Mouse (Mus musculus): ENCODE data around the gene Ace. TPM values are rescaled to one million over a fixed set of nuclear protein-coding genes. Genes with fewer than 3 reads are reported as not detected.

Gene Ace
- polyA plus RNA-seq, 1 experiment from 2014 or later: 0.68 TPM

DNA sequence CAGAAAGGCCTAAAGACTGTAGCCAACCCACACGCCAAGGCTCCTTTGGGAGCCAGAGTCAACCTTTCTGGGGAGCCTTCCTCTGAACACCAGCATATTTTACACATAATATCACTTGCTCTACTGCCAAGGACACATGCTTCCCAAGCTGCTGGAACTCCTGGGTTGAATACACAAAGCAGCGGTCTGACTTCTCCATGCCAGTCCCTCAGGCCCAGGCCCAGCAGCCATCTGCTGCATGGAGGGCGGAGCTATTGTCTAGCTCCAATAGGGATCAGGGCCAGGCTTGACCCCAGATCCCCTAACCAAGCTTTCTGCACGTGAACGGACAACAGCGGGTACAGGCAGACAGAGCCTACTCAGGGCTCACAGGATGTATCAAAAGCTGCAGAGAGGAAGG, 32.9 kb upstream of the Ace start:
- ATAC-seq (ENCODE audit: insufficient number of reproducible peaks, insufficient read depth, low FRiP score, low TSS enrichment): no peak
- no peak overlapping the region for H3K27ac ChIP-seq
- no peak overlapping the region for H3K9ac ChIP-seq

DNA sequence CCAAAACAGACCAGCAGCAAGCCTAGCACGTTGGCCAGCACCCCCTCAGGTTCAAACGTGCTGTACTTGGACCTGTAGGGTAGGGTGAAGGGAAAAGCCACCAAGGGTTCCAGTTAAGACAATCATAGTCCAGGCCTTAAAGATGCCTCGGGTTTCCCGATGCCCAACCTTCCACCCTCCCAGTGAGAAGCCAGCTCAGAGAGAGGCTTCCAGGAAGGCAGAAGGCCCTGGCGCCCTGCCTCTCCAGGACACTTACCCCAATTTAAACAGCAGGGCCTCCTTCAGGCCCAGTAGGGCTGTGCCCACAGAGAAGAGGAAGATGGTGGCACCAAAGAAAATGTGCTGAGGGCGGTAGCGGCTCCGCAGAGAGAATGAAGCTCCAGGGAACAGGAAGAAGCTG, 32.2 kb upstream of the Ace start:
- 84% methylated on average over 8 of the region's 8 CpGs for WGBS
- Histone ChIP-seq H3K4me1 (peaks cover 3% of the 10 kb centered on the region; the same call in 1 of the 2 replicates), H3K4me2 (replicated peaks) (no peak overlapping the region), H3K9me3 (no peaks in the 10 kb centered on the region), H3K9ac (no peak overlapping the region), H3K36me3 (no peaks in the 10 kb centered on the region), H3K27ac (no peak overlapping the region), H3K4me3 (no peak overlapping the region), H3K27me3 (peaks cover 3% of the 10 kb centered on the region; the same call in 1 of the 2 replicates)
- no peak for ATAC-seq (ENCODE audit: insufficient number of reproducible peaks, insufficient read depth, low FRiP score, low TSS enrichment)

More for the DNA sequence above, 32.9 kb upstream of the Ace start:
- Histone ChIP-seq H3K36me3 (no peaks in the 10 kb centered on the region), H3K27me3 (peaks cover 3% of the 10 kb centered on the region; the same call in 1 of the 2 replicates), H3K4me1 (peaks cover 3% of the 10 kb centered on the region; the same call in 1 of the 2 replicates), H3K4me3 (no peak overlapping the region), H3K4me2 (replicated peaks) (no peak overlapping the region), H3K9me3 (no peaks in the 10 kb centered on the region)
- WGBS: 38% methylated on average over 6 of the region's 6 CpGs

GRCm38 (mm10) chr11:105936200-105936599, 31.5 kb upstream of the Ace start:
- Histone ChIP-seq H3K4me2 (replicated peaks) (no peak overlapping the region), H3K27ac (no peak overlapping the region), H3K9ac (no peak overlapping the region), H3K27me3 (peaks cover 8% of the 10 kb centered on the region; the same call in 1 of the 2 replicates), H3K4me1 (peaks cover 3% of the 10 kb centered on the region; the same call in 1 of the 2 replicates), H3K4me3 (no peak overlapping the region), H3K36me3 (no peaks in the 10 kb centered on the region), H3K9me3 (no peaks in the 10 kb centered on the region)
- no peak for ATAC-seq (ENCODE audit: insufficient number of reproducible peaks, insufficient read depth, low FRiP score, low TSS enrichment)
- 85% methylated on average over 6 of the region's 6 CpGs for WGBS

DNA sequence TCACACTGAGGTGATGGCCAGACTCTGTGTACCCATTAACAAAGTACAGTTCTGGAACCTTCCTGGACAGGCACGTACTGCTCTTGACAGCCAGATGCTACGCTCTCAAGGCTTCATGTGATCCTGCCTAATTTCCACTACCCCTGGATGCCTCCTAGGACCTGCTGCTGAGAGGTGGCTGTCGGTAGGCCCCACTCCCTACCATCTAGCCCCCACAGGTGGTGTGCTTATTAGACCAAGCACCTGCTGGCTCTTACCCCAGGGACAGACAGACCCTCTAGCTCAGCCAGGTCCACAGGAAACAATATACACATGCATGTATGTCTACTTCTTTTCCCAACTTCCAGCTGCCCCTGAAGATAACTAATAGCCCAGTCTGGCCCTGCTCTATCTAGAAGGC, 30.8 kb upstream of the Ace start:
- Histone ChIP-seq H3K9ac (no peak overlapping the region), H3K4me1 (peaks cover 3% of the 10 kb centered on the region; the same call in 1 of the 2 replicates), H3K9me3 (no peaks in the 10 kb centered on the region), H3K4me2 (replicated peaks) (no peak overlapping the region), H3K27me3 (peaks cover 12% of the 10 kb centered on the region; the same call in 1 of the 2 replicates), H3K27ac (no peak overlapping the region), H3K36me3 (no peaks in the 10 kb centered on the region), H3K4me3 (no peak overlapping the region)
- WGBS: 90% methylated on average over 3 of the region's 3 CpGs
- ATAC-seq (ENCODE audit: insufficient number of reproducible peaks, insufficient read depth, low FRiP score, low TSS enrichment): no peak

- WGBS: 77% methylated on average over 9 of the region's 9 CpGs
- no peak overlapping the region for H3K9ac ChIP-seq
- H3K4me2 ChIP-seq (replicated peaks): no peak overlapping the region
- H3K4me1 ChIP-seq: peaks cover 12% of the 10 kb centered on the region; the same call in 1 of the 2 replicates
- H3K4me3 ChIP-seq: no peak overlapping the region
- H3K36me3 ChIP-seq: no peaks in the 10 kb centered on the region
- peaks cover 26% of the 10 kb centered on the region for H3K27me3 ChIP-seq
- H3K27ac ChIP-seq: no peak overlapping the region
- H3K9me3 ChIP-seq: no peaks in the 10 kb centered on the region
- no peak for ATAC-seq (ENCODE audit: insufficient number of reproducible peaks, insufficient read depth, low FRiP score, low TSS enrichment)
These were observed 29.0 kb upstream of the Ace start for GRCm38 (mm10) chr11:105938771-105939170.

- Histone ChIP-seq H3K9ac (no peak overlapping the region), H3K4me3 (no peak overlapping the region), H3K4me2 (replicated peaks) (no peak overlapping the region), H3K27ac (no peak overlapping the region), H3K27me3 (peaks cover 43% of the 10 kb centered on the region), H3K4me1 (peaks cover 15% of the 10 kb centered on the region), H3K36me3 (no peaks in the 10 kb centered on the region), H3K9me3 (no peaks in the 10 kb centered on the region)
- ATAC-seq (ENCODE audit: insufficient number of reproducible peaks, insufficient read depth, low FRiP score, low TSS enrichment): no peak
- 63% methylated on average over 8 of the region's 8 CpGs for WGBS
These were observed 25.8 kb upstream of the Ace start for GRCm38 (mm10) chr11:105941973-105942372.

DNA sequence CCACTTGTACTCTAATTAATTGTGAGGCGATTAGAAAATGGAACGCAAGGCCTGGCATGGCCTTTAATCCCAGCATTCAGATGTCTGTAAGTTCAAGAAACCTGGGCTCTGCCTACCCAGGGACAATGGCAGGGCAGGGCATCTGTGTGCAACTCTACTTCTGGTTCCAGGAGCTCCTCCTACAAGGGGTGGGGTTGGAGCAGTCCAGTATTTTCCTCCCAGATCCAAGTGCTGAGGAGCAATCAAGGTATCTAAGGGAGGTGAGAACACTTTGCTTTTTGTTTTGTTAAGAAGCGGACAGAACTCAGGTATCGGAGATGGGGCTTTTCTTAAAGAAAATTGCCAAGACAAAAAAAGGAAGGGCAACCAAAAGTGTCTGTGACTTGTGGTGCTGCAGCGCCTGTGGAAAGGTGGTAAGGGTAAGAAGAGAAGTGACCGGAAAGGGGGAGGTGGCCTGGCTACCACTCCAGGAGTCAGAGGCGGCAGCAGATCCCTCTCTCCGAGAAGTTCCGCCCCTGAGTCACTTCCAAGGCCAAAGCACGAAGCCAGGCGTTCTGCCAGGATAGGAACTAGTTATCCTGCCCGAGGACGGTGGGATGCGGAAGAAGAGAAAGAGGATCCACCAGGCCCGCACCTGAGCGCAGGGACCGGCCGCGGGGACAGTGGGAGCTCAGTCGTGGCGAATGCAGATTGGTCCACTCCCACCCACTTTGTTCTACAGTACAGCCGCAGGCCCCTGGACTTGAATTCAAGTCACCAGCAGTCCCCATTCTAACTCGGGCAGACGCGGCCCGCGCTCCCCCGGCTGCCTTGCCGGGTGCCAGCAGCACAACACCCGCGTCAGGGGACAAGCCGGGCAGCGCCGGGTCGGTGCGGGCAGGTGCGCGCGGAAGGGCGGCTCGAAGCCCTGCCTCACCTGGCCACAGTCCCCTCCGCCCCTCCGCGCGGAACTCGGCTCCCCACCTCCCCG, 24.3 kb upstream of the Ace start:
- WGBS: 5% methylated on average over 47 of the region's 47 CpGs
- Histone ChIP-seq H3K4me1 (peaks cover 18% of the 10 kb centered on the region), H3K4me3 (peak overlapping the region; percentile 69), H3K27ac (no peak overlapping the region), H3K4me2 (replicated peaks) (peak overlapping the region; percentile 99), H3K27me3 (peaks cover 42% of the 10 kb centered on the region), H3K9ac (peak overlapping the region; percentile 59), H3K36me3 (no peaks in the 10 kb centered on the region), H3K9me3 (no peaks in the 10 kb centered on the region)
- no peak for ATAC-seq (ENCODE audit: insufficient number of reproducible peaks, insufficient read depth, low FRiP score, low TSS enrichment)

- ATAC-seq (ENCODE audit: insufficient number of reproducible peaks, insufficient read depth, low FRiP score, low TSS enrichment): peak; percentile 57; the same call in 1 of the 2 replicates
- Histone ChIP-seq H3K27me3 (peaks cover 40% of the 10 kb centered on the region), H3K27ac (no peak overlapping the region)
These were observed 23.6 kb upstream of the Ace start for GRCm38 (mm10) chr11:105944126-105944621.

DNA sequence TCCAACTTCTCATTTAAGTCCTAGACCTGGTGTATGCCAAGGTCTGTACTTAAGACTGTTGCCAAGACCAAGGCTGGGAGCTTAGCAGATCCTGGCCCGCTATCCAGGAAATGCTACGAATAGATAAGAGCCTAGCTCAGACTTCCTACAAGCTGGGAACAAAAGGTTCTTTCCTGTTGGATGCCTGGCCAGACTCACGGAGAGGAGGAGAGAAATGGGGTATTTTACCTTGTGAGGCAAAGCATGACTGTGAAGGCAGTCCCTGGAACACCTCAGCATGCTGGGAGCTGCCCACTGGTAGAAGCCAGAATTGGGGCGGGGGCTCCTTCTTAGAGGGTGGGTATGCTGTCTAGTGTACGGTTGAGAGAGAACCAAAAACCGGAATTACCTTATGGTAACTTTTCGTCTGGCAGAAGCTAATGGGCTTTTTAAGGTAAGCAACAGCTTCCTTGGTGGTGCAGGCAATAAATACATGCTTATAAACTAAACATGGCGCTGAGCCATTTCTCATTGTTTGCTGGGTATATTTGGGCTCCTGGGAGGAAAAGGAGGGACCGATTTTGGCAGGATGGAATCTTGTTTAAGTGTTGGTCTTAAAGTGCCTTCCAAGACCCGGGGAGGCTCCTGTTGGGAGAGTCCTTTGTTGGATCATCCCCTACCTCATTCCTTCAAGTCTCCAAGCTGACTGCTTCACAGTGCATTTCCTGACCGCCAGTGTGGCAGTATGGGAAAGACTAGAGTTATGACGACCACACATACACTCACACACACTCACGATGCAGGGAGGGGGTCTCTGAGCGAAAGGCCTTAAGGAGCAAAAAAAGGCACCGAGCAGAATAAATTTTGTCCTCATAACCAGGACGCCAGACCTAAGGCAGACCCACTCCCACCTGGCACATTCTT, 22.7 kb upstream of the Ace start:
- Histone ChIP-seq H3K4me1 (peaks cover 18% of the 10 kb centered on the region), H3K27ac (no peak overlapping the region), H3K4me2 (replicated peaks) (peak overlapping the region; percentile 99), H3K9me3 (no peaks in the 10 kb centered on the region), H3K36me3 (no peaks in the 10 kb centered on the region), H3K27me3 (peaks cover 40% of the 10 kb centered on the region), H3K9ac (peak overlapping the region; percentile 59; the same call in 1 of the 2 replicates), H3K4me3 (peak overlapping the region; percentile 69; the same call in 1 of the 2 replicates)
- ATAC-seq (ENCODE audit: insufficient number of reproducible peaks, insufficient read depth, low FRiP score, low TSS enrichment): no peak
- WGBS: 77% methylated on average over 16 of the region's 16 CpGs

More at GRCm38 (mm10) chr11:105944126-105944621, 23.6 kb upstream of the Ace start:
- under 1% methylated on average over 59 of the region's 59 CpGs for WGBS
- Histone ChIP-seq H3K4me3 (peak overlapping the region; percentile 69), H3K9me3 (no peaks in the 10 kb centered on the region), H3K9ac (peak overlapping the region; percentile 59), H3K36me3 (no peaks in the 10 kb centered on the region), H3K4me1 (peaks cover 18% of the 10 kb centered on the region), H3K4me2 (replicated peaks) (peak overlapping the region; percentile 99)

DNA sequence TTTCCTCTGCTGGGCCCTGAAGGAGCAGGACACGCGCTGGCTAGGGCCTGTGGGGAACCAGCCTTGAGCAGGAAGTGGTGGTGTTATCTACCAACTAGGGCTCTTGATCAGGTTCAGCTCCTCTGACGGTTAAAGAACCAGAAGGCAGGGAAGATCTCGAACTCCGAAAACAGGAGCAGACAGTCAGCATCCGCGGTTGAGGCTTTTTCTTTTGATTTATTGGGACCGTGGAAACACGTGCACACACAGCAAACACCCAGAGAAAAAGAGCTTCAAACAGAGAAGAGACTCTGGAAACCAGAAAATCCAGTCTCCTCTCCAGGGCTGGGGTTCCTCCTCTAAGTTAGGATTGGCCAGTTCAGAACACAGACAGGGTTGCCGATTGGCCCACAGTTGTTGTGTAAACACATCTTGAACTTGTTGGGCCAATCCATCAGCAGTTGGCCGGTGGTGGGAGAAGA, 21.0 kb upstream of the Ace start:
- H3K4me2 ChIP-seq (replicated peaks): no peak overlapping the region
- H3K4me3 ChIP-seq: no peak overlapping the region
- H3K9me3 ChIP-seq: no peaks in the 10 kb centered on the region
- H3K9ac ChIP-seq: no peak overlapping the region
- WGBS: 35% methylated on average over 11 of the region's 11 CpGs
- peak overlapping the region; percentile 14; the same call in 1 of the 2 replicates for H3K27ac ChIP-seq
- peaks cover 21% of the 10 kb centered on the region for H3K4me1 ChIP-seq
- H3K27me3 ChIP-seq: peaks cover 31% of the 10 kb centered on the region
- ATAC-seq (ENCODE audit: insufficient number of reproducible peaks, insufficient read depth, low FRiP score, low TSS enrichment): no peak
- H3K36me3 ChIP-seq: no peaks in the 10 kb centered on the region

DNA sequence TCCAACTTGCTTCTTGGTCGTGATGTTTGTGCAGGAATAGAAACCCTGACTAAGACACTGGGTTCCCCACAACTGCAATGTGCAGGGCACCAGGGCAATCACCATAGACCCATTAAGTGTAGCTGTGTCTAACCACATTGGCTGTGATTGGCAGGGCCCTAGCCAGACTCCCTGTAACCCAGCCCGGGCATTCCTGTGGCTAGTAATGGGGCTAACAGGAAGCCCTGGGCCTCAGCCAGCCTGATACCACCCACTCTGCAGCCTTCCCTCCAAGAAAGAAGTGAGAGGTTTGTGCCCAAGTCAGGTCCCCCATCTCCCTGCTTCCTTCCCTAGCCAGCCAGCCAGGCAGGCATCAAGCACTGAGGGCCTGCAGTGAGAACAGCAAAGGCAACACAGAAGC, 19.5 kb upstream of the Ace start:
- no peak for ATAC-seq (ENCODE audit: insufficient number of reproducible peaks, insufficient read depth, low FRiP score, low TSS enrichment)
- H3K4me1 ChIP-seq: peaks cover 20% of the 10 kb centered on the region
- H3K36me3 ChIP-seq: no peaks in the 10 kb centered on the region
- no peak overlapping the region for H3K4me3 ChIP-seq
- peaks cover 22% of the 10 kb centered on the region for H3K27me3 ChIP-seq
- no peak overlapping the region for H3K4me2 ChIP-seq (replicated peaks)
- H3K27ac ChIP-seq: no peak overlapping the region
- no peak overlapping the region for H3K9ac ChIP-seq
- 71% methylated on average over 2 of the region's 2 CpGs for WGBS
- H3K9me3 ChIP-seq: no peaks in the 10 kb centered on the region

Measured in embryonic facial prominence, embryonic 12.5 days (tissue).